Mouse (Mus musculus) heart, embryonic 11.5 days (tissue): Measurements from ENCODE around the gene Umodl1. TPM values are rescaled to one million over a fixed set of nuclear protein-coding genes. Genes with fewer than 3 reads are reported as not detected.

Source experiments
- ATAC-seq: fragments of 200-750 bp; cut with Nextera tagmentation; replicated peaks from 2 replicates; pipeline ENCODE4 v1.8.0; 2017; ENCODE audit warnings: moderate library complexity; ENCODE audit not compliant: insufficient number of reproducible peaks, low FRiP score, low TSS enrichment
- H3K27ac ChIP-seq: fragments of 300-500 bp; sonication (generic); 2 replicates; pipeline ENCODE4 v1.5.1; 2014; ENCODE audit warnings: mild to moderate bottlenecking, low read depth, low read length
- H3K27me3 ChIP-seq: fragments of 300-500 bp; sonication (generic); 2 replicates; pipeline ENCODE4 v1.6.1; 2014; ENCODE audit warnings: mild to moderate bottlenecking, low read length, mixed read lengths; ENCODE audit not compliant: control insufficient read depth, insufficient read depth
- H3K36me3 ChIP-seq: fragments of 300-500 bp; sonication (generic); 2 replicates; pipeline ENCODE4 v1.6.1; 2014; ENCODE audit warnings: mild to moderate bottlenecking, low read length, moderate library complexity, mixed read lengths; ENCODE audit not compliant: control insufficient read depth, insufficient read depth
- H3K4me1 ChIP-seq: fragments of 300-500 bp; sonication (generic); 2 replicates; pipeline ENCODE4 v1.6.1; 2014; ENCODE audit warnings: low read length; ENCODE audit not compliant: control insufficient read depth, insufficient read depth
- H3K4me2 ChIP-seq: fragments of 300-500 bp; sonication (generic); 2 replicates; pipeline ENCODE4 v1.6.1; 2014; ENCODE audit warnings: mild to moderate bottlenecking, moderate library complexity
- H3K4me3 ChIP-seq: fragments of 300-500 bp; sonication (generic); 2 replicates; pipeline ENCODE4 v1.5.1; 2014; ENCODE audit warnings: low read depth, low read length
- H3K9ac ChIP-seq: fragments of 300-500 bp; sonication (generic); 2 replicates; pipeline ENCODE4 v1.6.1; 2014; ENCODE audit warnings: mild to moderate bottlenecking, low read depth, low read length, moderate library complexity
- H3K9me3 ChIP-seq: fragments of 300-500 bp; sonication (generic); replicated peaks from 2 replicates; pipeline ENCODE4 v1.6.1; 2016; ENCODE audit warnings: low read length; ENCODE audit not compliant: control insufficient read depth
- WGBS: fragments of 180-500 bp; shearing (Covaris S2); extraction: QIAGEN DNeasy Blood & Tissue Kit; methylation state at CpG from one replicate; pipeline ENCODE4 v1.1.7; 2014; ENCODE audit not compliant: insufficient replicate concordance; 5-methylcytosine and 5-hydroxymethylcytosine counted together
- microRNA-seq: library from miRNA; unstranded; fragments of <30 nt; microRNA quantifications from one replicate; pipeline ENCODE4, GENCODE M21; 2016; ENCODE audit warnings: borderline number of aligned reads
- polyA plus RNA-seq: library from polyadenylated mRNA; unstranded; fragments of >200 nt; fragmentation: Nextera tagmentation; extraction: Ambion mirVana; gene quantifications from 2 replicates; pipeline ENCODE4 v1.2.1, GENCODE M21; 2014

Gene Umodl1
- polyA plus RNA-seq, 1 experiment from 2014 or later, result not detected

GRCm38 (mm10) chr17:31058745-31059085 is 104.3 kb downstream of the Umodl1 start:
- no peak overlapping the region for H3K27ac ChIP-seq
- H3K9me3 ChIP-seq, result no peaks in the 10 kb centered on the region
- peak overlapping the region; percentile 64 for H3K4me3 ChIP-seq
- ATAC-seq, result no peak
- peaks cover 18% of the 10 kb centered on the region for H3K27me3 ChIP-seq
- 3% methylated on average over 13 of the region's 13 CpGs for whole genome bisulfite sequencing
- H3K4me1 ChIP-seq, result peaks cover 20% of the 10 kb centered on the region
- H3K9ac ChIP-seq, result no peak overlapping the region
- H3K36me3 ChIP-seq, result no peaks in the 10 kb centered on the region
- H3K4me2 ChIP-seq, result peak overlapping the region; percentile 91

DNA sequence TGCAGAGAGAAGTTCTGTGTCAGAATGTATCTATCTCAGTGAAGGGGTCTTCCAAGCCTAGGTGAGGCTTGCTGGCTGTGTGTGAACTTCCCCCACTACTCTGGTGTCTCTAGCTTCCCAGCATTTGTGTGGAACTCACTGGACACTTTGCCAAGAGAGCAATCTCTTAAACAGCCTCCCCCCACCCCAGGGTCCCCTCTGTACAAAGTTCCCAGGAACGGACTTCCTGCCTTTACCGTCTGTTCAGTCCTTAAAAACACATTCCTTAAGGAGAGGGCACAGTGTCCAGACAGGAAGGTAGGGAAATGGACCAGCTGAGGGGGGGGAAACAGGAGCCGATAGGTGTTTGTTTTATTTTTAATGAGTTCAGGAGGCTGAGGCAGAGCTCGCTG is 105.8 kb downstream of the Umodl1 start:
- Histone ChIP-seq H3K27me3 (peaks cover 18% of the 10 kb centered on the region), H3K36me3 (no peaks in the 10 kb centered on the region), H3K4me1 (peaks cover 20% of the 10 kb centered on the region), H3K9me3 (no peaks in the 10 kb centered on the region), H3K4me3 (no peak overlapping the region), H3K4me2 (no peak overlapping the region), H3K9ac (no peak overlapping the region), H3K27ac (peak overlapping the region; percentile 46)
- no peak for ATAC-seq
- WGBS, result 47% methylated on average over 4 of the region's 4 CpGs

Small RNA genes lying within 50 kb of the gene (microRNA-seq; reads per million reads assigned to microRNA genes)
- gene Gm24026, result not detected

Other genes with a start within 250 kb of the Umodl1 start
- 0.08 and 0.14 TPM in 2 replicates for gene Glp1r, start 52.8 kb upstream of the Umodl1 start, polyA plus RNA-seq
- 4.6 and 6.4 TPM in 2 replicates for gene Abcg1, start 103.0 kb downstream of the Umodl1 start, polyA plus RNA-seq
- gene Tff3, start 175.0 kb downstream of the Umodl1 start, polyA plus RNA-seq, result not detected in 2 replicates
- not detected in 2 replicates for gene Tff2, start 189.6 kb downstream of the Umodl1 start, polyA plus RNA-seq
- 0.31 TPM in 1 of 2 replicates, not detected in the other for gene Tff1, start 210.6 kb downstream of the Umodl1 start, polyA plus RNA-seq
- gene Tmprss3, start 244.3 kb downstream of the Umodl1 start, polyA plus RNA-seq, result 0.07 TPM in 1 of 2 replicates, not detected in the other